Mouse (Mus musculus): ENCODE measurements around the gene Pagr1b.

DNA sequence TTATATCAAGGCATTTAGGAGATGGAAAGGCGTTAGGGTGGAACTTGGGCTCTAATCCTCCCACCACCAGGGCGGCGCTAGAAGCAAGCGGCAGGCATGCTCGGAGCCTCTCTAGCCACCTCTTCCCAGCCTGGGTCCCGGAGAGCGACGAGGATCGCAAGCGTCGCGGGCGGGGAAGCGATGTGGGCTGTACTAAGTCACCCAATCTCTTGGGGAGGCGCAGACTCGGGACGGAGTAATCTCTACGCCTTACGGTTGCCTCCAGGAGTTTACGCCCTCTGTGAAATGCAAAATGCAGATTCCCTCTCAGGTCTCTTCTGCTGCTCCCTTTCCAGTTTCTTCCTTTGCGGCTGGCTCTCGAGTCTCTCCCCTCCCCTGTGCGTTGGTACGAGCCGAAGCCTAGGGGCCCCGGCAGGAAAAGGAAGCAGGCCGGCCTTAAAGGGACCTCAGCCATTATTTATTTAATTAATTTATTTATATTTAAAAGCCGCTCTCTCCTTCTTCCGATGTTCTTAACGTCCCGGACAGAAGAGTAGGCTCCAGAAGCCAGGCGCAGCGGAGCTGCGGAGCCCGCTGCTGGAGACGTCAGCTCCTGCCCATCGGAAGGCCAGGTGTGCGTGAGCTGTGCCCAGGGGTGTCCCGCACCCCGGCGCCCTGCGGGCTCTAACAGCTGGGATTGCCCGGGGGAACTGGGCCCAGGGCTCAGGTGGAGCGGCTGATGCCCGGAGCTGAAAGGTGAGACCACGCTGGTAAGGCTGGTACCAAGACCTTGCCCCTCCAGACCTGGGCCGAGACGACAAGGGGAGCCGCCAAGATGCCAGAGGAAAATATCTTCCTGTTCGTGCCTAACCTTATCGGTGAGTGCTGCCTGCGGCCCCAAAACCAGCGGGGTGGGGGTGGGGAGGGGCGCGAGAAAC lies 40.1 kb downstream of the Pagr1b start, which contains the start of gene Cdiptos:
- TF ChIP-seq CTCF (IDR thresholded peaks at IDR 0.05; ENCODE audit: low read depth, low read length) (peak; percentile 93), POLR2A (IDR thresholded peaks at IDR 0.05; ENCODE audit: borderline replicate concordance, low read depth, low read length) (no peak; the same call in 1 of the 2 replicates)

Measured in bone marrow macrophage, adult 2 months (primary cell).